Mouse (Mus musculus): Measurements from ENCODE around the gene Sla2. TPM values are rescaled to one million over a fixed set of nuclear protein-coding genes. Genes with fewer than 3 reads are reported as not detected.
A peak's percentile ranks its signal among the peaks of the same experiment; 100 is the strongest.
"Not testable (repeated sequence)": the region's sequence is repeated elsewhere in the genome, so short reads cannot be mapped to it uniquely, and the experiment has no call there.

Gene Sla2
- 0.34 and 0.58 TPM in 2 replicates for polyA plus RNA-seq (2015; fragmentation: Nextera tagmentation; extraction: Ambion mirVana)

DNA sequence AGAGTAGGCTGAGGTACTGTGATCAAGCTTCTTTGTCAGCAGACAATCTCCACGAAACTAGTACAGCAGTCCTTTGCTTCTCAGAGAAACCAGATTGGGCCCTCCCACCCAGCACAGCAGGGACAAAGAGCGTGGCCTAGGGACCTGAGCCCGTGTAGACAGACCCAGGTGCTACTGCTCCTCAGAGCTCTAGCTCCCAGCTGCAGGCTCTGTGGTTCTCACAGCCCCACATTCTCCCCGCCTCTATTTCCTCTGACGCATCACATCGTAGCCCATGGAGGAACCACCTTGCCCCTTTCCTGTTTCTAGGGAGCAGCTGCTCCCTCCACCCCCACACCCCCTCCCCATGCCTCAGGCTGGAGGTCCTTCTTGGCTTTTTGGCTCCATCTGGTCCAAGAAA lies at the start of gene Sla2:
Gene Sla2 (minus strand): TSS at position 176 of the 400 bp plus-strand sequence.
- no peak for ATAC-seq (ENCODE audit: insufficient read depth, low FRiP score, low read depth)
- Histone ChIP-seq H3K9ac (no peak within 1 kb of the TSS), H3K27me3 (replicated peaks) (no peaks in the 10 kb centered on the region), H3K27ac (no peak within 1 kb of the TSS), H3K4me1 (no peaks in the 10 kb centered on the region), H3K9me3 (no peaks in the 10 kb centered on the region), H3K36me3 (no peaks in the 10 kb centered on the region), H3K4me3 (replicated peaks) (no peak within 1 kb of the TSS), H3K4me2 (no peak within 1 kb of the TSS)
- 52% methylated on average over 6 of the region's 6 CpGs for WGBS

DNA sequence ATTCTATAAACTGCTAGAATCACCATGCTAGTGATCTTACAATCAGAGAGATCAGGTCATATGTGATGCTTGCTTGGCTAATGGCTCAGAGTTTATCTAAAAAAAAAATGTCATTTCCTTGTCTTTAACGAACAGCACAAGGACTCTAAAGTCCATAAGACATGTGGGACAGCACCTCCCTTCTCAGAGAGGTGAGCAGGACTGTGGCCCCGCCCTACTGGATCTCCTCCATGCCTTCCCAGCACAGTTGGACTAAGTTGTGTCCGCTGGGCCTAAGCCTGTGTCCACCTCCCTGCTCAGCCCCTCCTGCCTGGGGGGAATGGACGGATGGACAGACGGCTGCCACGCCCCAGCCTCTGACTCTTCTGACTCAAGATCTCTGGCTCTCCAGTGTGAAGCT lies 48.0 kb upstream of the Sla2 start:
- Histone ChIP-seq H3K4me3 (replicated peaks) (no peak overlapping the region), H3K27me3 (replicated peaks) (no peaks in the 10 kb centered on the region), H3K4me2 (no peak overlapping the region), H3K9ac (no peak overlapping the region), H3K9me3 (no peaks in the 10 kb centered on the region), H3K4me1 (no peaks in the 10 kb centered on the region), H3K27ac (no peak overlapping the region), H3K36me3 (peaks cover 3% of the 10 kb centered on the region; the same call in 1 of the 2 replicates)
- WGBS: 89% methylated on average over 6 of the region's 6 CpGs
- ATAC-seq (ENCODE audit: insufficient read depth, low FRiP score, low read depth): no peak

DNA sequence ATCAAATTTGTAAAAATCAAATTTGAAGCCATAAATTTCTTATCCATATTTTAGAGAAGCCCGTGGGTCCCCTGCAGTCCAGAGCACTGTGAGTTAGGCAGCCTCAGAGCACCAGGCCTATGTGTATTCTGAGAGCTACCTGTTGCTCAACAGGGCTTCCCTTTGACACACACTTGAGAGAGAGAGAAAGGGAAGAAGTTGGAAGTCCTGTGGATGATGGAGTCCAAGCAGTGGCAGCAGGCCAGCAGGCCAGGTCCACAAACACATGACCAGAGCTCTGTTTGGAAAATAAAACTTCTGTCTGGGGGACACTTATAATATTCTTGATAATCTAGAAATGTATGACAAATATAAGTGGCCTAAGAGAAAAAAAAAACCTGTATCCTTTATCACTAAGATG lies 46.4 kb upstream of the Sla2 start:
- Histone ChIP-seq H3K4me1 (no peaks in the 10 kb centered on the region), H3K27ac (no peak overlapping the region), H3K9ac (no peak overlapping the region), H3K27me3 (replicated peaks) (no peaks in the 10 kb centered on the region), H3K4me3 (replicated peaks) (no peak overlapping the region), H3K4me2 (no peak overlapping the region), H3K9me3 (no peaks in the 10 kb centered on the region), H3K36me3 (peaks cover 3% of the 10 kb centered on the region; the same call in 1 of the 2 replicates)
- no peak for ATAC-seq (ENCODE audit: insufficient read depth, low FRiP score, low read depth)
- 84% methylated on average over 1 of the region's 1 CpGs for WGBS

DNA sequence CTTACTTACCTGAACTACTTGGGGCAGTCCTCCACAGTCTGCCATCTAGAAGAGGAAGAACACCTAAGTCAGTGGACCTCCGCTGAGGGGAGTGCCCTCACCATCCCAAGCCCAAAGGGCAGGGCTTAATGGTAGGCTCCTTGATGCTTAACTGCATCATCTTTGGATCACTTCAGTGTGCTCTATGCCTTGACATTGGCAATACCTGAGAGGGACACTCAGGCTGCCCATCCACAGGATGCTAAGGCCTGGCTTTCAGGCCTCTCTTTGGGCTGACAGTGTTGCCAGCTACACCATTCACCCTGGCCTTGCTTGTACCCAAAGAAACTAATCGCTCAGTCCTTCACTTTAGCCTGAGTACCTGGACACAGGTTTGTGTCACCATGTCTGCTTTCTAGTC lies 44.4 kb upstream of the Sla2 start:
- Histone ChIP-seq H3K27ac (no peak overlapping the region), H3K9ac (no peak overlapping the region), H3K36me3 (no peaks in the 10 kb centered on the region), H3K27me3 (replicated peaks) (no peaks in the 10 kb centered on the region), H3K4me3 (replicated peaks) (no peak overlapping the region), H3K9me3 (no peaks in the 10 kb centered on the region), H3K4me1 (no peaks in the 10 kb centered on the region), H3K4me2 (no peak overlapping the region)
- WGBS: 92% methylated on average over 2 of the region's 2 CpGs
- ATAC-seq (ENCODE audit: insufficient read depth, low FRiP score, low read depth): no peak

DNA sequence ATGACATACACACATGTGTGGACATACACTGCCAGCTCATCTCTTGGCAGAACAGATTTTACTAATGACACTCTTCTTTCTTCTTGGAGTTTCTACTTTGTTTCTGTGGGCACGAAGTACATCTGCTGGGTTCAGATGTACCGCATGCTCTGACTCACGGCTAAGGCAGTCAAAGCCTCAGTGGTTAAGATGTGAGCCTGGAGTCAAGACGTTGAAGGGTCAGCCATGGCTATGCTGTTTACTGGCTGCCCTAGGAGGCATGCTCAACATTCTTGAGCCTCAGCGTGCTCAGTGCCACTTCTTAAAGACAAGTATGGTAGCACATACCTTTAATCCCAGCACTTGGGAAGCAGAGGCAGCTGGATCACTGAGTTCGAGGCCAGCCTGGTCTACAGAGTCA lies 43.6 kb upstream of the Sla2 start:
- H3K4me3 ChIP-seq (replicated peaks): no peak overlapping the region
- no peaks in the 10 kb centered on the region for H3K4me1 ChIP-seq
- ATAC-seq (ENCODE audit: insufficient read depth, low FRiP score, low read depth): no peak
- no peaks in the 10 kb centered on the region for H3K36me3 ChIP-seq
- no peaks in the 10 kb centered on the region for H3K9me3 ChIP-seq
- no peak overlapping the region for H3K9ac ChIP-seq
- 83% methylated on average over 6 of the region's 6 CpGs for WGBS
- no peak overlapping the region for H3K4me2 ChIP-seq
- no peak overlapping the region for H3K27ac ChIP-seq
- H3K27me3 ChIP-seq (replicated peaks): no peaks in the 10 kb centered on the region

DNA sequence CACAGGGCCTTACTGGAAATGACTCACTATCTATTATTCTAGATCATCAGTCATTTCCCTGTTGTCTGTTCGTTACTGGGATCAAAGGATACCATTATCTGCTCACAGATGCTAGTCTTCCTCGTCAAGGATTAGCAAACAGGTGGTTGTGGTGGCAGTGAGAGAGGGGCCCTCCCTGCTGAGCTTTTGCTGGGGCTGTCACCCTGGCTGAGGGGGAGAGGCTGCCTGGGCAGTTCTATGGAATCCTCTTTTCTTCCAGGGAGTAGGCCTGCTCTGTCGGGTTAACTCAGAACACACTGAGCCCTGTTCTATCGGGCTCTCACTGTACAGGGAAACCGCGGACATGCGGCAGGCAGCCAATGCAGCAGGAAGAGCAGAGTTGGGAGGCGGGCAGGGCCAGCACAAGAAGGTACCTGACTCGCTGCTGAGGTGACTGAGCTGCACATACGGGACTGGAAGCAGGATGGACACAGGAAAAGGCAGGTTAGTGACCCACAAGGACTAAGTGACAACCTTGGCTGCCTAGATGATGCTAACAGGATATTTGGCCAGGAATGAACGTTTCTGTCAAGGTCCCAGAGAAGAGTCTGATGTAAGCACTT lies 42.6 kb upstream of the Sla2 start:
- H3K4me1 ChIP-seq: no peaks in the 10 kb centered on the region
- H3K9me3 ChIP-seq: no peaks in the 10 kb centered on the region
- no peak overlapping the region for H3K4me2 ChIP-seq
- 58% methylated on average over 11 of the region's 11 CpGs for WGBS
- H3K4me3 ChIP-seq (replicated peaks): no peak overlapping the region
- H3K27me3 ChIP-seq (replicated peaks): no peaks in the 10 kb centered on the region
- H3K9ac ChIP-seq: no peak overlapping the region
- no peak for ATAC-seq (ENCODE audit: insufficient read depth, low FRiP score, low read depth)
- H3K36me3 ChIP-seq: no peaks in the 10 kb centered on the region
- no peak overlapping the region for H3K27ac ChIP-seq

DNA sequence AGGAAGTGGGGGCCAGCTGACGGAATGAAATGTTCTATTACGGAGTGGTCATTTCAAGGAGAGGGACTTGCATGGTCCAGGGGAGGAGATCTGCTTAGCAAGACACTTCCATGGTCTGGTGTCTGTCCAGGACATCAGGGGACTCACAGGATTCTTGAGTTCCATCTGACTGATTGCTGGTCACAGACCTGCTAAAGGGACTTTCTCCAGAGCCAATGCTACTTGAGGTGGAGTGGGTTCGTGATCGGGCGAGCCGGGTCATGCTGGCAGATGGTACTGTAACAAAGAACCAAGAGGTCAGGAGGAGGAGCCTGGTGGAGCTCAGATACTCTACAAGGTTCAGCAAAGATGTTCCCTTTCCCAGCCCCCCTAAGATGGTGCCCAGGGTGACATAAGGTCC lies 41.6 kb upstream of the Sla2 start:
- no peaks in the 10 kb centered on the region for H3K36me3 ChIP-seq
- no peaks in the 10 kb centered on the region for H3K9me3 ChIP-seq
- no peaks in the 10 kb centered on the region for H3K4me1 ChIP-seq
- H3K27me3 ChIP-seq (replicated peaks): no peaks in the 10 kb centered on the region
- no peak overlapping the region for H3K9ac ChIP-seq
- 96% methylated on average over 6 of the region's 6 CpGs for WGBS
- no peak overlapping the region for H3K4me3 ChIP-seq (replicated peaks)
- no peak overlapping the region for H3K4me2 ChIP-seq
- ATAC-seq (ENCODE audit: insufficient read depth, low FRiP score, low read depth): no peak
- H3K27ac ChIP-seq: no peak overlapping the region

DNA sequence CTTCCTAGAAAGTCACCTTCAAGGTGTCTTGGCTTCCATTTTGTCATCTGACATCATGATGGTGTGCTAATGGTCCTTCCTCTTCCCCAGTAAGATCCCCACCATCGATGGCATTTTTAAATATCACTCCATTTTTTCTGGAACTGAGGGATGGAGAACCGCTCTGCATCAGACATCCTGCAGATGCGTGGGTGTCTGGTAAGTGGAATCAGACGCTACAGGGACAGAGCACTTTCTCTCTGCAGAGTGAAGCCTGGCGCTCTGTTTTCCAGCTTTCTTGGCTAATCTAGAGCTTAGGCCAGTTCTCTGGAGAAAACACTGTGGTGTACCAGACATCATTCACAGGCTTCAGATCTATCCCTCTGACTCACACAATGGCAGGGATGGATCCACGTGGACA lies 40.7 kb upstream of the Sla2 start:
- WGBS: 86% methylated on average over 6 of the region's 6 CpGs
- no peak overlapping the region for H3K27ac ChIP-seq
- no peak for ATAC-seq (ENCODE audit: insufficient read depth, low FRiP score, low read depth)
- no peaks in the 10 kb centered on the region for H3K36me3 ChIP-seq
- no peak overlapping the region for H3K4me3 ChIP-seq (replicated peaks)
- H3K4me1 ChIP-seq: no peaks in the 10 kb centered on the region
- H3K9me3 ChIP-seq: no peaks in the 10 kb centered on the region
- H3K9ac ChIP-seq: no peak overlapping the region
- H3K4me2 ChIP-seq: no peak overlapping the region
- no peaks in the 10 kb centered on the region for H3K27me3 ChIP-seq (replicated peaks)

DNA sequence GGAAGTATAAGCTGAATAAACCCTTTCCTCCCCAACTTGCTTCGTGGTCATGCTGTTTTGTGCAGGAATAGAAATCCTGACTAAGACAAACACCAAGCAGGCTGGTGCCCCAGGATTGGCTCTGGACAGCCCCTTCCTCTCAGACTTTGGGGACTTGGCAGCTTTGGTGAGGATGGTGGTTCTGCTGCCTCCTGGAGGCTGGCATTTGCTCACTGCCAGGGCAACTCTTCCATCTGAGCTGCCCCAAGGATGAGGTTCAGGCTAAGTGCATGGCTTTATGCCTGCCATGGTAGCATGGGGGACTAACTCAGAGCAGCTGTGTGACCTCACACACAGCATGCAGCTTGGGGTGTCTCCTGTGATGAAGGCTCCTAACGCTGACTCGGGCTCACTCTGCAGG lies 38.6 kb upstream of the Sla2 start:
- H3K4me2 ChIP-seq; H3K4me1 ChIP-seq; ATAC-seq (ENCODE audit: insufficient read depth, low FRiP score, low read depth); H3K9me3 ChIP-seq; H3K4me3 ChIP-seq (replicated peaks); H3K27me3 ChIP-seq (replicated peaks); H3K27ac ChIP-seq; H3K36me3 ChIP-seq; H3K9ac ChIP-seq: not testable (repeated sequence)
- 82% methylated on average over 3 of the region's 3 CpGs for WGBS

DNA sequence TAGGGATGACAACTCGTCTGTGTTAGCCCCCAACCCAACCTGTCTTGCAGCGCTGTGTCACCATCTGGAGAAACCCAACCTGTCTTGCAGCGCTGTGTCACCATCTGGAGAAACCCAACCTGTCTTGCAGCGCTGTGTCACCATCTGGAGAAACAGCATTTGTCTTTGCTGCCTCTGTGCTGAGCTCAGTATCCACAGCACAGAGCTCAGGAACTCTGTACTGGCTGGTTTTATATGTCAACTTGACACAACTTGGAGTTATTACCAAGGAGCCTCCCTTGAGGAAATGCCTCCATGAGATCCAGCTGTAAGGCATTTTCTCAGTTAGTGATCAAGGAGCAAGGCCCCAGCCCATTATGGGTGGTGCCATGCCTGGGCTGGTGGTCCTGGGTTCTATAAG lies 38.1 kb upstream of the Sla2 start:
- H3K9me3 ChIP-seq; H3K27ac ChIP-seq; H3K4me3 ChIP-seq (replicated peaks); H3K4me1 ChIP-seq; H3K27me3 ChIP-seq (replicated peaks); ATAC-seq (ENCODE audit: insufficient read depth, low FRiP score, low read depth); H3K9ac ChIP-seq; H3K36me3 ChIP-seq; H3K4me2 ChIP-seq: not testable (repeated sequence)
- 93% methylated on average over 4 of the region's 4 CpGs for WGBS

DNA sequence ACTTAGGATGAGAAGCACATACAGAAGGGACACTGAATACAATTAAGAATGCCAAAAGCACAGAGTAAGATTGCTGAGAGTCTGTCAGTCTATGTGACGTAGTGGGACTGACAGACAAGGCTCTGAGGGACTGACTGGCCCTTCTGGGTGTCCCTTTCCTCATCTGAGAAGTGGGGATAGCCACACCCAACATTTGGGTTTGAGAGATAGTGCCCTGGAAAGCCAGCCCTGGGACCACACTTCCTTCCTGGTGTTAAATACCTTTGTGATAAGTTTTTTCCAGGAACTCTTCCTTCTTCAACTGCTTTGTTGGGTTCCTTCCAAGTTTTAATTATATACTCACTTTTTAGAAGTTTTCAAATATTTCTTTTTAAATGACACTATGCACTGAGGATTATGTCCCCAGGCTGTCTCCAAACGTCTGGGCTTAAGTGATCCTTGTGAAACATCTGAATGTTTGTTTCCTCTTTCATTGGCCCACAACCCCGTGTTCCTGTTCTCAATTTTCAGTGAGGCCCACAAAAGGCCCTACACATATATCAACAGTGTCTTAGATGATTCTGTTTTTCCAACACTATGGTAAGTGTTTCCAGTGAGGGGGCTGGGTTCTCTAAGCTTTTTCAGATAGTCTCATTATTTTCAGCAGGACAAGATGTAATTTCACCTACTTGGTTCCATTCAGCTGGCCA lies 37.4 kb upstream of the Sla2 start:
- Histone ChIP-seq H3K4me1 (no peaks in the 10 kb centered on the region), H3K4me2 (no peak overlapping the region), H3K9ac (no peak overlapping the region), H3K9me3 (no peaks in the 10 kb centered on the region), H3K36me3 (no peaks in the 10 kb centered on the region), H3K4me3 (replicated peaks) (no peak overlapping the region), H3K27ac (no peak overlapping the region; the same call in 1 of the 2 replicates), H3K27me3 (replicated peaks) (no peaks in the 10 kb centered on the region)
- peak; percentile 87; the same call in 1 of the 2 replicates for ATAC-seq (ENCODE audit: insufficient read depth, low FRiP score, low read depth)
- WGBS: 36% methylated on average over 3 of the region's 3 CpGs

DNA sequence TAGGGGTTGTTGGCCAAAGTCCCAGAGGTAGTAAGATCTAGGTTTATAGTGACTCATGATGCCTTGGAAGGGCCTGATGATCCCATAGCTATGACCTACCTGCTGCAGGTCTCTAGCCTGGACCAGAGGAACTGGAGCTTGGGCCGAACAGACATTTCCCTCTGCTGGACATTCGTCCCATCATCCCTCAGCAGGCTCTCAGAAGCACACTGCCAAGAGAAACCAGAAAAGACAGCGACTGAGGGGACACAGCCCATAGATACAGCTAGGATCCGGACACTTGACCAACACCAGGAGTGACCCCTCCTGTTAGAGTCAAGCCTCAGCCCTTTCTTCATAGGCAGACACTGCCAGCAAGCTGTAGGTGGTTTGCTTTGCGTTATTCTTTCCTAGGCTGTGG lies 36.1 kb upstream of the Sla2 start:
- no peak overlapping the region for H3K27ac ChIP-seq
- H3K27me3 ChIP-seq (replicated peaks): no peaks in the 10 kb centered on the region
- no peak overlapping the region for H3K4me2 ChIP-seq
- H3K9me3 ChIP-seq: no peaks in the 10 kb centered on the region
- no peaks in the 10 kb centered on the region for H3K36me3 ChIP-seq
- no peak for ATAC-seq (ENCODE audit: insufficient read depth, low FRiP score, low read depth)
- H3K4me3 ChIP-seq (replicated peaks): no peak overlapping the region
- no peaks in the 10 kb centered on the region for H3K4me1 ChIP-seq
- WGBS: 86% methylated on average over 5 of the region's 5 CpGs
- no peak overlapping the region for H3K9ac ChIP-seq

Measured in stomach, embryonic 15.5 days (tissue).